Comparison of ENCODE assay signal across 9 mouse cellular contexts in genomic region chr2:31294985-31295384, GRCm38 (mm10). TPM values are rescaled to one million over a fixed set of nuclear protein-coding genes. Genes with fewer than 3 reads are reported as not detected.
DNase-seq lines count a peak whose midpoint lies in the region; ATAC-seq and TF ChIP-seq lines count a peak whose summit lies in the region.
"Had no signal": no experiment of that assay in that cellular context is flagged by ENCODE, and none has a peak within 500 bp of the region (broad histone marks: within the 10 kb centered on the region; RNA-seq: fewer than 3 reads in every experiment).

No protein-coding gene starts in this region.

- ATAC-seq in forebrain, embryonic 14.5 days, result no peak
- no peak for ATAC-seq in forebrain, embryonic 15.5 days (replicated peaks)
- ATAC-seq in midbrain, embryonic 14.5 days (ENCODE audit: low FRiP score, low TSS enrichment), result no peak

- H3K4me1 ChIP-seq in forebrain, embryonic 14.5 days (ENCODE audit: control insufficient read depth, insufficient read depth, low read length), result 0 out of 2 replicates have a peak, but pooled peaks cover 3% of the 10 kb centered on the region
- H3K4me1 ChIP-seq in forebrain, embryonic 15.5 days, result peaks cover 6% of the 10 kb centered on the region
- H3K4me1 ChIP-seq in midbrain, embryonic 14.5 days (ENCODE audit: control insufficient read depth, insufficient read depth, low read length), result peaks cover 10% of the 10 kb centered on the region; the same call in 1 of the 2 replicates
- H3K4me1 ChIP-seq: lung, embryonic 15.5 days had no signal

- peaks cover 31% of the 10 kb centered on the region for H3K36me3 ChIP-seq in forebrain, embryonic 14.5 days (ENCODE audit: control insufficient read depth, insufficient read depth, low read length)
- H3K36me3 ChIP-seq in forebrain, embryonic 15.5 days, result peaks cover 11% of the 10 kb centered on the region
- H3K36me3 ChIP-seq in midbrain, embryonic 14.5 days (ENCODE audit: control insufficient read depth, insufficient read depth, low read length), result peaks cover 36% of the 10 kb centered on the region
- no peaks in the 10 kb centered on the region for H3K36me3 ChIP-seq in splenic B cell, adult 2 months (ENCODE audit: control insufficient read depth, insufficient read depth, low read length, poor library complexity, severe bottlenecking)

- peak; percentile 95 for TF ChIP-seq CTCF in left cerebral cortex, adult 2 months (IDR thresholded peaks at IDR 0.05)

- no peak overlapping the region for H3K4me3 ChIP-seq in forebrain, embryonic 14.5 days (ENCODE audit: low read depth, low read length)
- no peak overlapping the region for H3K4me3 ChIP-seq in forebrain, embryonic 15.5 days
- no peak overlapping the region for H3K4me3 ChIP-seq in left cerebral cortex, adult 2 months
- H3K4me3 ChIP-seq in midbrain, embryonic 14.5 days (replicated peaks; ENCODE audit: low read depth, low read length), result no peak overlapping the region
- H3K4me3 ChIP-seq: lung, embryonic 15.5 days had no signal

- intact Hi-C loops in left cerebral cortex, adult 2 months (cut with DNase I), result loop anchor here (5.0 kb wide), 1 partner anchor 87 kb away; no protein-coding TSS in a partner anchor

- H3K9ac ChIP-seq in forebrain, embryonic 14.5 days (ENCODE audit: low read length), result no peak overlapping the region
- no peak overlapping the region for H3K9ac ChIP-seq in forebrain, embryonic 15.5 days (replicated peaks)
- H3K9ac ChIP-seq in midbrain, embryonic 14.5 days (replicated peaks; ENCODE audit: low read length), result no peak overlapping the region
- H3K9ac ChIP-seq: lung, embryonic 15.5 days had no signal

- no peaks in the 10 kb centered on the region for H3K9me3 ChIP-seq in forebrain, embryonic 14.5 days (replicated peaks; ENCODE audit: control insufficient read depth, low read length)
- no peaks in the 10 kb centered on the region for H3K9me3 ChIP-seq in forebrain, embryonic 15.5 days
- no peaks in the 10 kb centered on the region for H3K9me3 ChIP-seq in midbrain, embryonic 14.5 days (ENCODE audit: control insufficient read depth, low read length)
- H3K9me3 ChIP-seq: lung, embryonic 15.5 days had no signal

- no peaks in the 10 kb centered on the region for H3K27me3 ChIP-seq in forebrain, embryonic 14.5 days (replicated peaks; ENCODE audit: control insufficient read depth, insufficient read depth, low read length)
- H3K27me3 ChIP-seq in forebrain, embryonic 15.5 days, result no peaks in the 10 kb centered on the region
- no peaks in the 10 kb centered on the region for H3K27me3 ChIP-seq in midbrain, embryonic 14.5 days (ENCODE audit: control insufficient read depth, insufficient read depth, low read length)
- H3K27me3 ChIP-seq in splenic B cell, adult 2 months (ENCODE audit: control insufficient read depth, insufficient read depth, low read length, poor library complexity, severe bottlenecking), result no peaks in the 10 kb centered on the region
- H3K27me3 ChIP-seq: lung, embryonic 15.5 days had no signal

- peak; percentile 71 for DNase-seq in forebrain, embryonic 14.5 days (ENCODE audit: low spot score)
- DNase-seq in T-cell, adult 2 months (ENCODE audit: low spot score), result peak; percentile 70
- peak; percentile 82 to 83 for DNase-seq in cerebellum, postnatal 36 days
- peak; percentile 40 to 62 for DNase-seq in heart, adult 9 months (ENCODE audit: low spot score in 2 of 2)
- peak; percentile 76 to 80 for DNase-seq in left cerebral cortex, adult 2 months (ENCODE audit: extremely low spot score in 1 of 2, low spot score in 2 of 2)
- peak; percentile 83 for DNase-seq in midbrain, embryonic 14.5 days
- peak; percentile 81 for DNase-seq in splenic B cell, adult 2 months (ENCODE audit: low read depth, low spot score)

- H3K27ac ChIP-seq in forebrain, embryonic 14.5 days (ENCODE audit: low read depth, low read length), result no peak overlapping the region
- H3K27ac ChIP-seq in forebrain, embryonic 15.5 days (replicated peaks), result no peak overlapping the region
- peak overlapping the region; percentile 38; the same call in 1 of the 2 replicates for H3K27ac ChIP-seq in left cerebral cortex, adult 2 months
- no peak overlapping the region for H3K27ac ChIP-seq in midbrain, embryonic 14.5 days (replicated peaks; ENCODE audit: low read depth, low read length)
- H3K27ac ChIP-seq: lung, embryonic 15.5 days had no signal

- no peak overlapping the region for H3K4me2 ChIP-seq in forebrain, embryonic 14.5 days (ENCODE audit: low read length)
- H3K4me2 ChIP-seq in forebrain, embryonic 15.5 days (replicated peaks), result no peak overlapping the region
- no peak overlapping the region for H3K4me2 ChIP-seq in midbrain, embryonic 14.5 days (ENCODE audit: low read length)
- H3K4me2 ChIP-seq: lung, embryonic 15.5 days had no signal

- WGBS in forebrain, embryonic 14.5 days, result 0% methylated on average over 4 of the region's 4 CpGs
- WGBS in forebrain, embryonic 15.5 days, result 0% methylated on average over 4 of the region's 4 CpGs
- WGBS in midbrain, embryonic 14.5 days, result 0% methylated on average over 4 of the region's 4 CpGs

RNA-seq across cellular contexts. Expression of gene Hmcn2, which starts 19.2 kb away (rescaled TPM):
- 0.17 and 0.27 TPM in 2 replicates for polyA plus RNA-seq in forebrain, embryonic 14.5 days (2014; fragmentation: Nextera tagmentation; extraction: Ambion mirVana)
- 0.19 and 0.22 TPM in 2 replicates for polyA plus RNA-seq in forebrain, embryonic 15.5 days (2015; fragmentation: Nextera tagmentation; extraction: Ambion mirVana)
- total RNA-seq in left cerebral cortex, adult 2 months (2021), result under 1 TPM; 0.51 to 0.52 TPM
- 0.08 and 0.22 TPM in 2 replicates for polyA plus RNA-seq in midbrain, embryonic 14.5 days (2014; fragmentation: Nextera tagmentation; extraction: Ambion mirVana)

RNA-seq across cellular contexts. Expression of gene Ncs1, which starts 49.4 kb away (rescaled TPM):
- polyA plus RNA-seq in forebrain, embryonic 14.5 days (2014; fragmentation: Nextera tagmentation; extraction: Ambion mirVana), result 95.2 and 109 TPM in 2 replicates
- polyA plus RNA-seq in forebrain, embryonic 15.5 days (2015; fragmentation: Nextera tagmentation; extraction: Ambion mirVana), result 115 and 116 TPM in 2 replicates
- 100 to 1,000 TPM; 217 to 242 TPM for total RNA-seq in left cerebral cortex, adult 2 months (2021)
- 167 and 185 TPM in 2 replicates for polyA plus RNA-seq in midbrain, embryonic 14.5 days (2014; fragmentation: Nextera tagmentation; extraction: Ambion mirVana)
